Mouse (Mus musculus) T-cell, adult 2 months (primary cell): ENCODE measurements around the gene Engase.

Experiments used
- DNase-seq: peaks from one replicate; pipeline ENCODE4 v3.0.0; 2022; ENCODE audit warnings: low spot score

Gene Engase

DNA sequence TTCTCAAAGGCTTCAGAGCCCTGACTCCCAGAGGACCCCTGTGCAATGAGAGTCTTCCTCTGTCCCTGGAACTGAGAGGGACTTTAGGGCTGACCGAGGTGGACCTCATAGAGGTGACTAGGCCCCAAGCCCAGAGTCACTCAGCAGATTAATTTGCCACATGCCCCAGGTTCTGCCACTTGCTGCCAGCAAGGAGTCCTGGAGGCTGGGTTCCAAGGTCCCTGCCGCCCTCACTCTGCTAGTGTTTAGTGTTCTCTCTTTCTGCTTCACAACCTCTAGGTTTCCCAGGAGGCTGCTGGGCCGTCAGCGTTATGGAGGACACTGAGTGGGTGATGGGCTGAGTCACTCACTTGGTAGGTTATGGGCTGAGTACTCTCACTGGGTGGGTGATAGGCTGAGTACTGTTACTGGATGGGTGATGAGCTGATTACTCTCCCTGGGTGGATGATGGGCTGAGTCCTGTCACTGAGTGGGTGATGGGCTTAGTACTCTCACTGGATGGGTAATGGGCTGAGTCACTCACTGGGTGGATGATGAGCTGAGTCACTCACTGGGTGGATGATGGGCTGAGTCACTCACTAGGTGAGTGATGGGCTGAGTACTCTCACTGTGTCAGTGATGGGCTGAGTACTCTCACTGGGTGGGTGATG, 47.0 kb downstream of the Engase start:
- no peak for DNase-seq

DNA sequence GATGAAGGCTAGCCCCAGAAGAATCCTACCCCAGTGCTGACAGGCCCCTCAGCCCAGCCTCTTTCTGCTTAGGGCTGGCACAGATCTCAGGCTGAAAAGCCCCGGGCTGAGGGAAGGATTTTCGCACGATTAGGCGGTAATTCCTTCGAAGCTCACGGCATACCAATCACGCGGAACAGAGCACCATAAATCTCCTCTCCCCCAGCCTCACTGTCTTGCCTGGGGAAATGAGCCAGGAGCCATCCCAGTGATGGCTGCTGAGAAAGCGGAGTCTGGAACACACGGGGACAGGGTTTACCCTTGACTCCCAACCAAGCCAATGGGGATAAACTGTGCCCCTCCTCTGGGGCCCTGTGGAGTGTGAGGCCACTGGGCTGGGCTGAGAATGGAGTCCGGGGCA, 48.4 kb downstream of the Engase start:
- DNase-seq, result no peak

DNA sequence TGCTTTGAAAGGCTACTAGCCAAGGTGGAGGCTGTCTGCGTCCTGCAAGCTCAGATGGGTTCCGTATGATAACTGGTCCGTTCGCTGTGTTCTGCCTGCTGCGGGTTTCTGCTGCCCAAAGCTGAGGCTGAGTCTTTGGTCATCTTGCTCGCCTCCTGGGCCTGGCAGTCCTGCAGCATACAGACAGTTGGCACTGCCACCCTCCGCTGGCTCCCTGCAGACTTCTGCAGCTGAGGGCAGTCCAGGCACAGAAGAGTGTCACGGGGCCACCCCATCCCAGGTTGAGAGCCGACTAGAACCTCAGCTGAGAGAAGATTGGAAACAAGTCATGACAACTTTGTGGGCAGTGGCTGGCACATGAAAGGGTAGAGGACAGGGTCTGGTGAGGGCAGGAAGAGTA, 52.1 kb downstream of the Engase start:
- no peak for DNase-seq

DNA sequence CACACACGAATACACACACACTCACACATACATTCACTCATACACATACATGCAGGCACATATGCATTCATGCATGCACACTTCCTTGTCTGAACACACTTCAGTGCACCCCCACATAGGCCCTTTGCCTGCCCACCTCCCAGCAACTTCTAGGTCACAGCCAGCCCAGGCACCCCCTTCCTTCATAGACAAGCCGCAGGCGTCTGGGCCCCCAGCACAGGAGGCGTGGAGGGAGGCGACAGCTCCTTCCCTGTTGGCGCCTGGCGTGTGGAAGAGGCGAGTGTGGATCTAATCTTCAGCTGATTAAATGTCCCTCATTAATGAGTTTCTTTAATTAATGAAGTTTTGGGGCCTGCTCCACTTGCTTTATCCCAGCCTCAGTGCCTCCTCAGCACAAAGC, 53.7 kb downstream of the Engase start:
- DNase-seq, result no peak

DNA sequence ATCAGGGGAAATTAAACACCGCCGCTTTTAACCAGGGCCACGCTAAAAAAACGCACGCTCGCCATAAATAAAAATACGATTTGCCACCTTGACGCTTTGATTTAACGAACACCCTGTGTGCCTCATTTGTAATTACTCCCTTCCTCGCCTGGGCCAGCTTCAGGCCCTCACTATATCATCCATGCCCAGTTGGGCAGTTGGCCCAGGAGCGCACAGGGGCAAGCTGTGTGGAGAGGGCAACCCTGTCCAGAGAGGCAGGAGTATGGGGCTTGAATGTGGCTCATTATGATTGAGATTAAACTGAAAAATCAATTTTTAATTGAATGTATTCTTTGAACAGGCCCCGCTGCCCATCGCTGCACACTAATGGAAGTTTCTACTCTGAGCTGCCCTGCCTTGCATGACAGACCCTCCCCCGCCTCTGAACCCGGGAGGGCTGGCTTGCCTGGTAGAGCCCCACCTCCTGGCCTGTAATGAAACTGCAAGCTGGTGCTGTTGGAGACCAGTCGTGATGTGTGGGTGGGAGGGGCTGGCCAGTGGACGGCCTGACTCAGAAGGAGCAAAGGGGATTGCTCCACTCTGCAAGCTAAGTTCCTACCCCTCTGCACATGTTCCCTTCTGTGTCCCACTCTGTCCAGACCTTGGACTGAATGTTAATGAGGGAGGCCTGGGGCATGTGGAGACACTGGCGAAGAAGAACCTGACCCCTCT, 57.9 kb downstream of the Engase start:
- no peak for DNase-seq

DNA sequence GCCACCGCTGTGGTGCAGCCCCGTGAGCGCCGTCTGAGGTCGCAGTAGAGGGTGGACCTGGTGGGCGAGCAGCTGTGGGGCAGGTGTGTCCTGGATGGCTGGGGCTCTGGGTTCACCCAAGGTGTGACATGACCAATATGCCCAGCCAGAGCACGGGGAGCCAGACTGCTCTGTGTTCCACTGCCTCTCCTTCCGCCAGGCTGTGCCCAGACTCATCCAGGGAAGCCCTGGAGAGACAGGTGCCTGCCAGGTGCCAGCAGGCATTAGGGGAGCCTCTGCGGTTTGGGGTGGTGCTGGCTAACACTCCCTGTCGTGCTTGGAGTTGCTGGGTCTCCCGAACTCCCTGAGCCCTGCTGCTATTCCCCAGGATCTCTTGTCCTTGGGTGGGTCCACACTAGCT, 61.4 kb downstream of the Engase start:
- no peak for DNase-seq
